Mouse (Mus musculus): ENCODE data around the gene Wbp4. TPM values are rescaled to one million over a fixed set of nuclear protein-coding genes. Genes with fewer than 3 reads are reported as not detected.
"Not testable (repeated sequence)": the region's sequence is repeated elsewhere in the genome, so short reads cannot be mapped to it uniquely, and the experiment has no call there.

The Wbp4 gene
- polyA plus RNA-seq (2015; fragmentation: Nextera tagmentation; extraction: Ambion mirVana): 17.6 and 20.6 TPM in 2 replicates

- peaks cover 53% of the 10 kb centered on the region for H3K4me1 ChIP-seq (replicated peaks)
- H3K27ac ChIP-seq: peak within 1 kb of the TSS; percentile 100
- H3K27me3 ChIP-seq: no peaks in the 10 kb centered on the region
- under 1% methylated on average over 82 of the region's 86 CpGs for WGBS (ENCODE audit: insufficient replicate concordance)
- H3K4me2 ChIP-seq: peak within 1 kb of the TSS; percentile 79
- H3K36me3 ChIP-seq: peaks cover 11% of the 10 kb centered on the region
- DNase-seq (peak; percentile 90), ATAC-seq (ENCODE audit: low read depth) (peak; percentile 86)
- peak within 1 kb of the TSS; percentile 88 for H3K4me3 ChIP-seq (replicated peaks)
- peak within 1 kb of the TSS; percentile 97 for H3K9ac ChIP-seq
- no peaks in the 10 kb centered on the region for H3K9me3 ChIP-seq (replicated peaks)
These were observed at the start of gene Wbp4 for GRCm38 (mm10) chr14:79481339-79482151. Gene Wbp4, minus strand, starts transcription at chr14:79481520.

- no peaks in the 10 kb centered on the region for H3K9me3 ChIP-seq (replicated peaks)
- peaks cover 87% of the 10 kb centered on the region for H3K4me1 ChIP-seq (replicated peaks)
- peak overlapping the region; percentile 64 for H3K4me2 ChIP-seq
- ATAC-seq (ENCODE audit: low read depth): no peak
- peak overlapping the region; percentile 95 for H3K27ac ChIP-seq
- 42% methylated on average over 6 of the region's 6 CpGs for WGBS (ENCODE audit: insufficient replicate concordance)
- H3K27me3 ChIP-seq: no peaks in the 10 kb centered on the region
- no peaks in the 10 kb centered on the region; the same call in 1 of the 2 replicates for H3K36me3 ChIP-seq
- peak overlapping the region; percentile 66 for H3K9ac ChIP-seq
- no peak for DNase-seq
- peak overlapping the region; percentile 26 for H3K4me3 ChIP-seq (replicated peaks)
These were observed 49.4 kb upstream of the Wbp4 start for GRCm38 (mm10) chr14:79530761-79531160.

- Histone ChIP-seq H3K27ac (peak overlapping the region; percentile 95), H3K27me3 (no peaks in the 10 kb centered on the region), H3K9ac (peak overlapping the region; percentile 66), H3K4me1 (replicated peaks) (peaks cover 81% of the 10 kb centered on the region), H3K9me3 (replicated peaks) (no peaks in the 10 kb centered on the region), H3K4me2 (peak overlapping the region; percentile 64), H3K36me3 (no peaks in the 10 kb centered on the region; the same call in 1 of the 2 replicates), H3K4me3 (replicated peaks) (peak overlapping the region; percentile 26)
- ATAC-seq (ENCODE audit: low read depth) (peak; percentile 98), DNase-seq (peak; percentile 77)
- whole genome bisulfite sequencing (ENCODE audit: insufficient replicate concordance): 36% methylated on average over 10 of the region's 10 CpGs
These were observed 48.5 kb upstream of the Wbp4 start for GRCm38 (mm10) chr14:79529581-79530554.

- Histone ChIP-seq H3K27ac (peak overlapping the region; percentile 21; the same call in 1 of the 2 replicates), H3K4me1 (replicated peaks) (peaks cover 76% of the 10 kb centered on the region), H3K4me3 (replicated peaks) (no peak overlapping the region), H3K9ac (no peak overlapping the region), H3K36me3 (no peaks in the 10 kb centered on the region; the same call in 1 of the 2 replicates), H3K4me2 (no peak overlapping the region), H3K27me3 (no peaks in the 10 kb centered on the region), H3K9me3 (replicated peaks) (no peaks in the 10 kb centered on the region)
- no peak for ATAC-seq (ENCODE audit: low read depth)
- no peak for DNase-seq
- WGBS (ENCODE audit: insufficient replicate concordance): 76% methylated on average over 6 of the region's 6 CpGs
These were observed 46.4 kb upstream of the Wbp4 start for GRCm38 (mm10) chr14:79527704-79528103.

- H3K9me3 ChIP-seq (replicated peaks); ATAC-seq (ENCODE audit: low read depth); DNase-seq; H3K36me3 ChIP-seq; H3K27ac ChIP-seq; H3K4me2 ChIP-seq; H3K4me3 ChIP-seq (replicated peaks); H3K9ac ChIP-seq; H3K27me3 ChIP-seq: not testable (repeated sequence)
- peaks cover 79% of the 10 kb centered on the region for H3K4me1 ChIP-seq (replicated peaks)
- 68% methylated on average over 12 of the region's 12 CpGs for WGBS (ENCODE audit: insufficient replicate concordance)
These were observed 44.8 kb upstream of the Wbp4 start for GRCm38 (mm10) chr14:79526106-79526505.

- Histone ChIP-seq H3K4me2 (peak overlapping the region; percentile 49; the same call in 1 of the 2 replicates), H3K27ac (peak overlapping the region; percentile 88), H3K4me1 (replicated peaks) (peaks cover 74% of the 10 kb centered on the region), H3K9me3 (replicated peaks) (no peaks in the 10 kb centered on the region), H3K27me3 (no peaks in the 10 kb centered on the region), H3K36me3 (no peaks in the 10 kb centered on the region; the same call in 1 of the 2 replicates), H3K9ac (0 out of 2 replicates have a peak overlapping the region, but pooled peaks have one; percentile 16), H3K4me3 (replicated peaks) (no peak overlapping the region)
- DNase-seq (no peak), ATAC-seq (ENCODE audit: low read depth) (0 out of 2 replicates have a peak, but pooled peaks have one; percentile 8)
- WGBS (ENCODE audit: insufficient replicate concordance): 25% methylated on average over 9 of the region's 9 CpGs
These were observed 41.1 kb upstream of the Wbp4 start for GRCm38 (mm10) chr14:79522387-79522786.

- ATAC-seq (ENCODE audit: low read depth) (peak; percentile 45), DNase-seq (no peak)
- Histone ChIP-seq H3K9me3 (replicated peaks) (no peaks in the 10 kb centered on the region), H3K27me3 (no peaks in the 10 kb centered on the region), H3K27ac (peak overlapping the region; percentile 88), H3K36me3 (no peaks in the 10 kb centered on the region; the same call in 1 of the 2 replicates), H3K9ac (peak overlapping the region; percentile 55), H3K4me2 (peak overlapping the region; percentile 49), H3K4me3 (replicated peaks) (no peak overlapping the region), H3K4me1 (replicated peaks) (peaks cover 76% of the 10 kb centered on the region)
- 20% methylated on average over 6 of the region's 6 CpGs for WGBS (ENCODE audit: insufficient replicate concordance)
These were observed 40.3 kb upstream of the Wbp4 start for GRCm38 (mm10) chr14:79521471-79522117.

- Histone ChIP-seq H3K4me3 (replicated peaks) (no peak overlapping the region), H3K27me3 (no peaks in the 10 kb centered on the region), H3K36me3 (no peaks in the 10 kb centered on the region; the same call in 1 of the 2 replicates), H3K4me2 (peak overlapping the region; percentile 49), H3K27ac (peak overlapping the region; percentile 88), H3K9me3 (replicated peaks) (no peaks in the 10 kb centered on the region), H3K9ac (peak overlapping the region; percentile 55), H3K4me1 (replicated peaks) (peaks cover 77% of the 10 kb centered on the region)
- DNase-seq (no peak), ATAC-seq (ENCODE audit: low read depth) (peak; percentile 51)
- 42% methylated on average over 1 of the region's 1 CpGs for WGBS (ENCODE audit: insufficient replicate concordance)
These were observed 39.7 kb upstream of the Wbp4 start for GRCm38 (mm10) chr14:79521056-79521455.

- Histone ChIP-seq H3K9ac (no peak overlapping the region), H3K4me1 (replicated peaks) (peaks cover 78% of the 10 kb centered on the region), H3K4me3 (replicated peaks) (no peak overlapping the region), H3K9me3 (replicated peaks) (no peaks in the 10 kb centered on the region), H3K4me2 (peak overlapping the region; percentile 49; the same call in 1 of the 2 replicates), H3K27me3 (no peaks in the 10 kb centered on the region), H3K27ac (peak overlapping the region; percentile 88), H3K36me3 (no peaks in the 10 kb centered on the region)
- DNase-seq (no peak), ATAC-seq (ENCODE audit: low read depth) (no peak)
These were observed 39.3 kb upstream of the Wbp4 start for GRCm38 (mm10) chr14:79520612-79521011.

- peaks cover 84% of the 10 kb centered on the region for H3K4me1 ChIP-seq (replicated peaks)
- H3K36me3 ChIP-seq: no peaks in the 10 kb centered on the region
- H3K9ac ChIP-seq: peak overlapping the region; percentile 71
- DNase-seq (no peak), ATAC-seq (ENCODE audit: low read depth) (no peak)
- H3K27me3 ChIP-seq: no peaks in the 10 kb centered on the region
- H3K9me3 ChIP-seq (replicated peaks): no peaks in the 10 kb centered on the region
- H3K4me2 ChIP-seq: peak overlapping the region; percentile 62
- peak overlapping the region; percentile 79 for H3K27ac ChIP-seq
- WGBS (ENCODE audit: insufficient replicate concordance): 55% methylated on average over 1 of the region's 1 CpGs
- peak overlapping the region; percentile 41 for H3K4me3 ChIP-seq (replicated peaks)
These were observed 38.3 kb upstream of the Wbp4 start for GRCm38 (mm10) chr14:79519663-79519975.
